26 mouse cellular contexts compared by ENCODE assay signal in the genomic region with DNA sequence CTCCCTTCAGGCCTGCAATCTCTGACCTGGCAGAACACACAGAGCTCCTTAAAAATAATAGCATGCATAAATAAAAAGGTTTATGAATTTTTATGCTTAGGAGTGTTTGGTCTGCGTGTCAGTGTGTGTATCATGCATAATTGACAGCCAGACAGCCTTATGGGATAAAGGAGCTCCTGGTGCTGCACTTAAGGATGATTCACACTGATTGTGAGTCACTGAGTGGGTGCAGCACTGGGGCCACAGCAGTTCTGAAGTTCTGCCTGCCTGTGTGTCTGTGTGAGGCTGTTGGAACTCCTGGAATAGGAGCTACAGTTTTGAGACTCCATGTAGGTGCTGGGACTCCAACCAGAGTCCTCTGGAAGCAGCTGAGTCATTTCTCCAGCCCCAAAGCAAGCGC. TPM values are rescaled to one million over a fixed set of nuclear protein-coding genes. Genes with fewer than 3 reads are reported as not detected.
DNase-seq lines count a peak whose midpoint lies in the region; ATAC-seq lines count a peak whose summit lies in the region.
"Had no signal": no experiment of that assay in that cellular context is flagged by ENCODE, and none has a peak within 500 bp of the region (broad histone marks: within the 10 kb centered on the region; RNA-seq: fewer than 3 reads in every experiment).

No protein-coding gene starts in this region.

- peak; percentile 12 for DNase-seq in adrenal gland, postnatal 14 days
- no peak for DNase-seq in adrenal gland, adult 18-20 months (ENCODE audit: low spot score in 2 of 2)
- DNase-seq in right cerebral cortex, adult 18-20 months: peak; percentile 34
- no peak for DNase-seq in right cerebral cortex, postnatal 36 days (ENCODE audit: low spot score in 2 of 2)
- DNase-seq in 416B (ENCODE audit: low read depth): peak; percentile 5
- peak; percentile 72 for DNase-seq in brain, adult 2 months (ENCODE audit: low read depth, low spot score)
- DNase-seq: cerebellum, adult 11-12 months; cerebellum, adult 9-10 months; cerebellum, postnatal 25 days; gastrocnemius, adult 2 months; gastrocnemius, postnatal 25 days; heart, postnatal 36 days had no signal

- no peak for ATAC-seq in activated CD4-positive, CD25-positive, alpha-beta regulatory T cell, adult 4 months
- ATAC-seq: forebrain, embryonic 15.5 days; intestine, embryonic 16.5 days had no signal

RNA-seq across cellular contexts. Expression of a gene that starts 13.2 kb away (rescaled TPM):
- total RNA-seq in adrenal gland, postnatal 14 days (2021): not detected in 2 replicates
- not detected for total RNA-seq in adrenal gland, adult 18-20 months (2021)
- not detected for polyA plus RNA-seq in activated CD4-positive, CD25-positive, alpha-beta regulatory T cell, adult 4 months (2017; shearing (Covaris generic))
- total RNA-seq: CH12.LX; granulocyte monocyte progenitor cell, adult 5-6 weeks had no signal
- polyA plus RNA-seq: embryonic facial prominence, embryonic 12.5 days; forebrain, embryonic 11.5 days; heart, embryonic 13.5 days; intestine, embryonic 16.5 days; kidney, adult 2 months had no signal

RNA-seq across cellular contexts. Expression of a gene that starts 37.1 kb away (rescaled TPM):
- total RNA-seq in adrenal gland, postnatal 14 days (2021): 7.4 and 9.5 TPM in 2 replicates
- 10 to 100 TPM in 1 of 2 experiments, 1 to 10 TPM in 1; 7.2 to 10.8 TPM for total RNA-seq in adrenal gland, adult 18-20 months (2021)
- polyA plus RNA-seq in activated CD4-positive, CD25-positive, alpha-beta regulatory T cell, adult 4 months (2017; shearing (Covaris generic)): 1 to 10 TPM; 5.8 to 6.1 TPM

RNA-seq across cellular contexts. Expression of a gene that starts 42.0 kb away (rescaled TPM):
- total RNA-seq in adrenal gland, postnatal 14 days (2021): not detected in 2 replicates
- total RNA-seq in adrenal gland, adult 18-20 months (2021): not detected
- polyA plus RNA-seq in activated CD4-positive, CD25-positive, alpha-beta regulatory T cell, adult 4 months (2017; shearing (Covaris generic)): not detected
- total RNA-seq: CH12.LX; gastrocnemius, adult 2 months; gastrocnemius, postnatal 25 days; granulocyte monocyte progenitor cell, adult 5-6 weeks; heart, adult 8-10 months; heart, postnatal 36 days had no signal
- polyA plus RNA-seq: cortical plate, adult 2 months; embryonic facial prominence, embryonic 12.5 days; forebrain, embryonic 11.5 days; heart, embryonic 13.5 days; heart, postnatal 0 days; hindbrain, embryonic 15.5 days; intestine, embryonic 16.5 days; kidney, adult 2 months had no signal

RNA-seq across cellular contexts. Expression of a gene that starts 58.4 kb away (rescaled TPM):
- not detected in 2 replicates for total RNA-seq in adrenal gland, postnatal 14 days (2021)
- total RNA-seq in adrenal gland, adult 18-20 months (2021): not detected
- not detected for polyA plus RNA-seq in activated CD4-positive, CD25-positive, alpha-beta regulatory T cell, adult 4 months (2017; shearing (Covaris generic))
- total RNA-seq: CH12.LX; gastrocnemius, adult 2 months; gastrocnemius, postnatal 25 days; granulocyte monocyte progenitor cell, adult 5-6 weeks; heart, adult 8-10 months; heart, postnatal 36 days had no signal
- polyA plus RNA-seq: embryonic facial prominence, embryonic 12.5 days; forebrain, embryonic 11.5 days; forebrain, embryonic 15.5 days; heart, embryonic 13.5 days; heart, postnatal 0 days; hindbrain, embryonic 11.5 days; hindbrain, embryonic 15.5 days; intestine, embryonic 16.5 days; kidney, adult 2 months had no signal

Comparison
In these comparisons a context has a peak if more than half of its experiments do, and no peak if none do; other contexts are left out.
1. DNase-seq: peak in adrenal gland, postnatal 14 days (single experiment), right cerebral cortex, adult 18-20 months (single experiment), 416B (single experiment) and brain, adult 2 months (single experiment); none in adrenal gland, adult 18-20 months (0 of 2) and right cerebral cortex, postnatal 36 days (0 of 2).